Mouse (Mus musculus) heart, embryonic 13.5 days (tissue): Measurements from ENCODE around the gene Myo10. TPM values are rescaled to one million over a fixed set of nuclear protein-coding genes. Genes with fewer than 3 reads are reported as not detected.

ENCODE experiments used
- ATAC-seq: fragments of 200-750 bp; cut with Nextera tagmentation; 2 replicates; pipeline ENCODE4 v1.8.0; 2017; ENCODE audit warnings: moderate TSS enrichment; ENCODE audit not compliant: insufficient number of reproducible peaks, low FRiP score, low TSS enrichment; ENCODE audit errors: extremely low read depth
- H3K27ac ChIP-seq: fragments of 300-500 bp; sonication (generic); replicated peaks from 2 replicates; pipeline ENCODE4 v1.5.1; 2015; ENCODE audit warnings: moderate library complexity, mild to moderate bottlenecking, inconsistent platforms
- H3K27me3 ChIP-seq: fragments of 300-500 bp; sonication (generic); replicated peaks from 2 replicates; pipeline ENCODE4 v1.6.1; 2015; ENCODE audit warnings: mild to moderate bottlenecking, inconsistent platforms
- H3K36me3 ChIP-seq: fragments of 300-500 bp; sonication (generic); 2 replicates; pipeline ENCODE4 v1.6.1; 2015; ENCODE audit warnings: mild to moderate bottlenecking, inconsistent platforms
- H3K4me1 ChIP-seq: fragments of 300-500 bp; sonication (generic); 2 replicates; pipeline ENCODE4 v1.6.1; 2015; ENCODE audit warnings: inconsistent platforms
- H3K4me2 ChIP-seq: fragments of 300-500 bp; sonication (generic); 2 replicates; pipeline ENCODE4 v1.6.1; 2015; ENCODE audit warnings: inconsistent platforms, mild to moderate bottlenecking, moderate library complexity
- H3K4me3 ChIP-seq: fragments of 300-500 bp; sonication (generic); 2 replicates; pipeline ENCODE4 v1.5.1; 2015; ENCODE audit warnings: moderate library complexity, mild to moderate bottlenecking, inconsistent platforms
- H3K9ac ChIP-seq: fragments of 300-500 bp; sonication (generic); 2 replicates; pipeline ENCODE4 v1.6.1; 2015; ENCODE audit warnings: inconsistent platforms, mild to moderate bottlenecking, moderate library complexity
- H3K9me3 ChIP-seq: fragments of 300-500 bp; sonication (generic); 2 replicates; pipeline ENCODE4 v1.6.1; 2016; ENCODE audit warnings: inconsistent platforms
- WGBS: fragments of 180-500 bp; shearing (Covaris S2); methylation state at CpG from one replicate; pipeline ENCODE4 v1.1.7; 2015; ENCODE audit warnings: mixed read lengths; 5-methylcytosine and 5-hydroxymethylcytosine counted together
- polyA plus RNA-seq: library from polyadenylated mRNA; unstranded; fragments of >200 nt; fragmentation: Nextera tagmentation; extraction: Ambion mirVana; gene quantifications from 2 replicates; pipeline ENCODE4 v1.2.1, GENCODE M21; 2015

Gene Myo10
- polyA plus RNA-seq, 1 experiment from 2014 or later, result 11.0 TPM

GRCm38 (mm10) chr15:25834920-25835674, 212.8 kb downstream of the Myo10 start:
- Histone ChIP-seq H3K4me1 (peaks cover 4% of the 10 kb centered on the region), H3K4me2 (no peak overlapping the region), H3K27ac (no peak overlapping the region), H3K36me3 (no peaks in the 10 kb centered on the region), H3K9ac (no peak overlapping the region), H3K9me3 (0 out of 2 replicates have a peak, but pooled peaks cover 6% of the 10 kb centered on the region), H3K4me3 (no peak overlapping the region), H3K27me3 (no peaks in the 10 kb centered on the region)
- WGBS, result 82% methylated on average over 17 of the region's 17 CpGs
- ATAC-seq, result no peak

- Histone ChIP-seq H3K9me3 (0 out of 2 replicates have a peak, but pooled peaks cover 4% of the 10 kb centered on the region), H3K36me3 (no peaks in the 10 kb centered on the region), H3K4me2 (peak overlapping the region; percentile 92), H3K9ac (peak overlapping the region; percentile 91), H3K27ac (0 out of 2 replicates have a peak overlapping the region, but pooled peaks have one; percentile 26), H3K27me3 (peaks cover 34% of the 10 kb centered on the region), H3K4me3 (peak overlapping the region; percentile 88), H3K4me1 (peaks cover 16% of the 10 kb centered on the region)
- WGBS, result 10% methylated on average over 16 of the region's 16 CpGs
- no peak; the same call in 1 of the 2 replicates for ATAC-seq
Measured at GRCm38 (mm10) chr15:25842462-25843085, 220.2 kb downstream of the Myo10 start.

GRCm38 (mm10) chr15:25843086-25843991, 221.0 kb downstream of the Myo10 start, which contains the start of gene Retreg1:
Gene Retreg1 (plus strand): TSS chr15:25843180.
- H3K4me3 ChIP-seq, result peak within 1 kb of the TSS; percentile 88
- 1% methylated on average over 68 of the region's 72 CpGs for WGBS
- H3K4me2 ChIP-seq, result peak within 1 kb of the TSS; percentile 92
- H3K9me3 ChIP-seq, result 0 out of 2 replicates have a peak, but pooled peaks cover 4% of the 10 kb centered on the region
- H3K27me3 ChIP-seq, result peaks cover 34% of the 10 kb centered on the region
- H3K9ac ChIP-seq, result peak within 1 kb of the TSS; percentile 91
- ATAC-seq, result peak; percentile 62; the same call in 1 of the 2 replicates
- H3K4me1 ChIP-seq, result peaks cover 16% of the 10 kb centered on the region
- H3K27ac ChIP-seq, result peak within 1 kb of the TSS; percentile 39
- no peaks in the 10 kb centered on the region for H3K36me3 ChIP-seq

GRCm38 (mm10) chr15:25844013-25844570, 221.8 kb downstream of the Myo10 start:
- H3K36me3 ChIP-seq, result no peaks in the 10 kb centered on the region
- 29% methylated on average over 11 of the region's 11 CpGs for WGBS
- peaks cover 34% of the 10 kb centered on the region for H3K27me3 ChIP-seq
- no peak for ATAC-seq
- H3K9me3 ChIP-seq, result 0 out of 2 replicates have a peak, but pooled peaks cover 4% of the 10 kb centered on the region
- peak overlapping the region; percentile 91 for H3K9ac ChIP-seq
- H3K4me2 ChIP-seq, result peak overlapping the region; percentile 92
- no peak overlapping the region for H3K27ac ChIP-seq
- H3K4me3 ChIP-seq, result peak overlapping the region; percentile 88
- H3K4me1 ChIP-seq, result peaks cover 16% of the 10 kb centered on the region

- no peak overlapping the region for H3K9ac ChIP-seq
- H3K4me1 ChIP-seq, result peaks cover 16% of the 10 kb centered on the region
- 0 out of 2 replicates have a peak, but pooled peaks cover 4% of the 10 kb centered on the region for H3K9me3 ChIP-seq
- ATAC-seq, result no peak
- peaks cover 34% of the 10 kb centered on the region for H3K27me3 ChIP-seq
- H3K36me3 ChIP-seq, result no peaks in the 10 kb centered on the region
- peak overlapping the region; percentile 92; the same call in 1 of the 2 replicates for H3K4me2 ChIP-seq
- H3K4me3 ChIP-seq, result no peak overlapping the region
- no peak overlapping the region for H3K27ac ChIP-seq
- 55% methylated on average over 4 of the region's 4 CpGs for WGBS
Measured at GRCm38 (mm10) chr15:25844771-25845170, 222.4 kb downstream of the Myo10 start.

- WGBS, result 88% methylated on average over 1 of the region's 1 CpGs
Measured at GRCm38 (mm10) chr15:25847576-25848168, 225.3 kb downstream of the Myo10 start.

GRCm38 (mm10) chr15:25850552-25850951, 228.2 kb downstream of the Myo10 start:
- WGBS, result 60% methylated on average over 11 of the region's 11 CpGs
- no peak overlapping the region for H3K4me2 ChIP-seq
- H3K27ac ChIP-seq, result no peak overlapping the region
- no peak overlapping the region for H3K9ac ChIP-seq
- ATAC-seq, result no peak
- H3K36me3 ChIP-seq, result no peaks in the 10 kb centered on the region
- H3K27me3 ChIP-seq, result no peaks in the 10 kb centered on the region
- no peaks in the 10 kb centered on the region for H3K9me3 ChIP-seq
- H3K4me3 ChIP-seq, result no peak overlapping the region
- H3K4me1 ChIP-seq, result peaks cover 4% of the 10 kb centered on the region; the same call in 1 of the 2 replicates

More at GRCm38 (mm10) chr15:25847576-25848168, 225.3 kb downstream of the Myo10 start:
- ATAC-seq, result no peak
- Histone ChIP-seq H3K4me3 (no peak overlapping the region), H3K27ac (no peak overlapping the region), H3K27me3 (peaks cover 18% of the 10 kb centered on the region), H3K36me3 (no peaks in the 10 kb centered on the region), H3K9me3 (0 out of 2 replicates have a peak, but pooled peaks cover 4% of the 10 kb centered on the region), H3K9ac (no peak overlapping the region), H3K4me2 (no peak overlapping the region), H3K4me1 (peaks cover 16% of the 10 kb centered on the region)

GRCm38 (mm10) chr15:25854270-25854904, 232.1 kb downstream of the Myo10 start:
- Histone ChIP-seq H3K4me3 (no peak overlapping the region), H3K9me3 (no peaks in the 10 kb centered on the region), H3K27ac (no peak overlapping the region), H3K9ac (0 out of 2 replicates have a peak overlapping the region, but pooled peaks have one; percentile 3), H3K4me1 (peaks cover 8% of the 10 kb centered on the region), H3K36me3 (no peaks in the 10 kb centered on the region), H3K27me3 (no peaks in the 10 kb centered on the region), H3K4me2 (0 out of 2 replicates have a peak overlapping the region, but pooled peaks have one; percentile 7)
- no peak for ATAC-seq
- 55% methylated on average over 18 of the region's 18 CpGs for WGBS

GRCm38 (mm10) chr15:25858611-25859058, 236.3 kb downstream of the Myo10 start:
- Histone ChIP-seq H3K9me3 (no peaks in the 10 kb centered on the region), H3K4me2 (no peak overlapping the region), H3K4me3 (no peak overlapping the region), H3K27ac (no peak overlapping the region), H3K9ac (no peak overlapping the region), H3K36me3 (no peaks in the 10 kb centered on the region), H3K4me1 (peaks cover 7% of the 10 kb centered on the region; the same call in 1 of the 2 replicates), H3K27me3 (no peaks in the 10 kb centered on the region)
- 60% methylated on average over 11 of the region's 12 CpGs for WGBS
- no peak for ATAC-seq

GRCm38 (mm10) chr15:25859469-25859868, 237.1 kb downstream of the Myo10 start:
- H3K4me1 ChIP-seq, result peaks cover 7% of the 10 kb centered on the region; the same call in 1 of the 2 replicates
- no peak overlapping the region for H3K4me2 ChIP-seq
- no peaks in the 10 kb centered on the region for H3K9me3 ChIP-seq
- WGBS, result 65% methylated on average over 3 of the region's 3 CpGs
- H3K36me3 ChIP-seq, result no peaks in the 10 kb centered on the region
- H3K27ac ChIP-seq, result no peak overlapping the region
- no peak overlapping the region for H3K9ac ChIP-seq
- no peak overlapping the region for H3K4me3 ChIP-seq
- no peaks in the 10 kb centered on the region for H3K27me3 ChIP-seq
- ATAC-seq, result no peak
